Mouse (Mus musculus) activated CD4-positive, CD25-positive, alpha-beta regulatory T cell, adult 4 months (primary cell): ENCODE data around the gene Pbx2. TPM values are rescaled to one million over a fixed set of nuclear protein-coding genes. Genes with fewer than 3 reads are reported as not detected.
A peak's percentile ranks its signal among the peaks of the same experiment; 100 is the strongest.

Experiments
- ATAC-seq: one replicate; pipeline ENCODE4 v1.8.0; 2017
- polyA plus RNA-seq, 2 experiments: library from polyadenylated mRNA; unstranded; fragments of 100-300 nt; shearing (Covaris generic); gene quantifications; one replicate each; pipeline ENCODE4 v1.2.1; 2017

The Pbx2 gene
- polyA plus RNA-seq, 2 experiments from 2014 or later: 8.5 to 10.2 TPM

- no peak for ATAC-seq
Observed at GRCm38 (mm10) chr17:34582528-34582927, 8.5 kb upstream of the Pbx2 start.

- no peak for ATAC-seq
Observed at GRCm38 (mm10) chr17:34583397-34583796, 7.7 kb upstream of the Pbx2 start.

GRCm38 (mm10) chr17:34583819-34584218 lies 7.2 kb upstream of the Pbx2 start:
- no peak for ATAC-seq

DNA sequence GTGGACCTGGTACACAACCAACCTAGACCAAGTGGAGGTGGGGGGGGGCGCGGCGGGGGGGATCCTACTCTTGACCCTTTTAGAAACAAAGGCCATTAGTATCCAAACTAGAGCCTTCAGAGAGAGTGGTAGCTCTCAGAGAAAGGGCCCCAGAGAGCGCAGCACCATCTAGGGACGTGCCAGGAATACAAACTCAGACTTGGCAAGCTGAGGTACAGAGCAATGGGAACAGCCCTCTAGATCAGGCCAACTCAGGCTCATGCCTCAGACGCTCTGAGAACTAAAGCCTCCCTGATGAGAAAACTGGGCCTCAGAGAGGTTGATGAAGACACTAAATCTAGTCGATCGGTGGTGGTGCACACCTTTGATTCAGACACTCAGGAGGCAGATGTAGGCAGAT lies 5.9 kb upstream of the Pbx2 start:
- no peak for ATAC-seq

DNA sequence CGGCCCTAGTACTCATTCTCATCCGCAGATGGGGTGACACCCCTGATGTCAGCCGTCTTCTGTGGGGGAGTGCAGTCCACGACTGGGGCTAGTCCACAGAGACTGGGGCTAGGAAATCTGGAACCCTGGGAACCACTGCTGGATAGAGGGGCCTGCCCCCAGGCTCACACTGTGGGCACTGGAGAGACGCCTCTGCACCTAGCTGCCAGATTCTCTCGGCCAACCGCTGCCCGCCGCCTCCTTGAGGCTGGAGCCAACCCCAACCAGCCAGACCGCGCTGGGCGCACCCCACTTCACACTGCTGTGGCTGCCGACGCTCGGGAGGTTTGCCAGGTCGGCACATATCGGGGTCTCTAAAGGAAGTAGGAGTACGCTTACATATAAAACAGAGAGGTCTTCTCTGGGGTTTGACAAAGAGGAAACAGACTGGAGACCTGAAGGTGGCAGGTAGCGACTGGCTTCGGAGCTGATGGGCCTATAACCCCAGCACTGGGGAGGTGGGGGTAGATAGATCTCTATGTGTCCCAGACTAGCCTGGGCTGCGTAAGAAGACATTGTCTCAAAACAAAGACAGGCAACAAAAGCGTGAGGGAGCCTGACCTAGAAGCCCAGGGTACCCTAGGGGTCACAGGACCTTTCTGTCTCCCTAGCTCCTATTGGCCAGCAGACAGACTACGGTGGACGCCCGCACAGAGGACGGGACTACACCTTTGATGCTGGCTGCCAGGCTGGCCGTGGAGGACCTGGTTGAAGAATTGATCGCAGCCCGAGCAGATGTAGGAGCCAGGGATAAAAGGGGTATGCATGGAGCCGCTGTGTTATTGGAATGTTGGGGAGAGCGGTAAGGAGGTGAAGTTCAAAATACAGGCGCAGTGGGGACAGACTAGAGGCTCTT lies 4.9 kb upstream of the Pbx2 start:
- no peak for ATAC-seq

DNA sequence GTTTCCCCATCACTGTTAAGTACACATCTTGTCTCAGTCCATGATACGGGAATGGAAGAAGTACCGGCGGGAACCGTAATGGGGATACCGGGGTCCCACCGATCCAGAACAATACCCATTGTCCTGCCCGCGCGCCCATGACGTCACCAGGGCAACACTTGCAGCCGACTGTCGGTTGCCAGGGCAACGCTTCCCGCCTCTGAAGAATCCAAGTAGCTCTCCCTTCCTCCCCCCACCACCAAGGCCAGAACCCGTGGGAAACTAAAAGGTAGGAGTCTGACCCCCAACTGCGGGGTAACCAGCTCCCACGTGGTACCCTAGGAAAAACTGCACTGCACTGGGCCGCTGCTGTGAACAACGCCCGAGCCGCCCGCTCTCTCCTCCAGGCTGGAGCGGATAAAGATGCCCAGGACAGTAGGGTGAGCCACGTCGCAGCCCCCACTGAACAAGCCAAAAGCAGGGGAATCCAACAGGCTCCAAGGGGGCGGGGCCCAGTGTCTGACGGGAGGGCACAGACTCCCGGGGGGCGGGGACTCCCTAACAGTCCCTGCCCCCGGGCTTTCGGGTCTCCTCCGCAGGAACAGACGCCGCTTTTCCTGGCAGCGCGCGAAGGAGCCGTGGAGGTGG lies 4.2 kb upstream of the Pbx2 start:
- peak; percentile 37 for ATAC-seq

DNA sequence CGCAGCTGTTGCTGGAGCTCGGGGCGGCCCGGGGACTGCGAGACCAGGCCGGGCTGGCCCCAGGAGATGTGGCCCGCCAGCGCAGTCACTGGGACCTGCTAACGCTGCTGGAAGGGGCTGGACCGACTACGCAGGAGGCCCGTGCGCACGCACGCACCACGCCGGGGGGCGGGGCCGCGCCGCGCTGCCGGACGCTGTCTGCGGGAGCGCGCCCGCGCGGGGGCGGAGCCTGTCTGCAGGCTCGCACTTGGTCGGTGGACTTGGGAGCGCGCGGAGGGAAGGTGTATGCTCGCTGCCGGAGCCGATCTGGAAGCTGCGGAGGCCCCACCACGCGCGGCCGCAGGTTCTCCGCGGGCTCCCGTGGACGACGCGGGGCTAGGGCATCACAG lies 3.6 kb upstream of the Pbx2 start:
- peak; percentile 72 for ATAC-seq

DNA sequence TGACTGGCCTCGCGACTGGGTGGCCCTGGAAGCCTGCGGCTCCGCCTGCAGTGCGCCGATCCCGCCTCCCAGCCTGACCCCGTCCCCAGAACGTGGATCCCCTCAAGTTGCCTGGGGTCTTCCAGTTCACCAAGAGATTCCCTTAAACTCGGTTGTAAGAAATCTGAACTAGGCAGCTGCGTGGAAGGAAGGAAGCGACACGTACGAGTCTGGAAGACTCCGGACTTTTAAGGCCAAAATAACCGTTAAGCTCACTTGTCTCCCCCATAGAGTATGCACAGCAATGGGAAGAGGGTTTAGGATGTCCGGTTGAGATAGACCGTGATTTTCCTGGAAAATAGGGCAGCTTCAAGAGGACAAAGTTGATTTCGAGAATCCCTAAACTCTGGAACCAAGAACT lies 3.3 kb upstream of the Pbx2 start:
- ATAC-seq: no peak

- ATAC-seq: no peak
Observed at GRCm38 (mm10) chr17:34588767-34589166, 2.3 kb upstream of the Pbx2 start.

GRCm38 (mm10) chr17:34589206-34589605 lies 1.9 kb upstream of the Pbx2 start:
- no peak for ATAC-seq

DNA sequence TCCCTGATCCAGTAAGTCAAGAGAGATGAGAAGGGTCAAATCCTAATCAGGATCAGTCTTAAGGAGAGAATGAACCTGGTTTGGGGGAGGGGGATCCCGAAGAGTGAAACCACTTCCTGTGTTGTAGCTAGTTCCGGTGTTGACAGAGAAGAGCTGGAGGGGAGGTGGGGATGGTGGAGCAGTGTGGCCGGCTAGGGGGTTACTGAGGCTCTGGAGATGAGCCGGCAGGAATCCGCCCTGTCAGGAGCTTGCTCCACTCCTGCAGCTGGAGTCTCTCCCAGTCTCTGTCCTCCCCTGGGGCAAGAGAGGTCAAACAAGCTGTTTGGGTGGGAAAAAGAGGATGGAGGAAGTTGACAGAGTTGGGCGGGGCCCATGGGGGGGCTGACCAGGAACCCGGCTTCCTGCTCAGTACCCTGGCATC lies 1.4 kb upstream of the Pbx2 start, which contains the start of gene Gpsm3:
TSS of gene Gpsm3 (plus strand) at position 126 of the 421 bp plus-strand sequence.
- peak; percentile 41 for ATAC-seq

DNA sequence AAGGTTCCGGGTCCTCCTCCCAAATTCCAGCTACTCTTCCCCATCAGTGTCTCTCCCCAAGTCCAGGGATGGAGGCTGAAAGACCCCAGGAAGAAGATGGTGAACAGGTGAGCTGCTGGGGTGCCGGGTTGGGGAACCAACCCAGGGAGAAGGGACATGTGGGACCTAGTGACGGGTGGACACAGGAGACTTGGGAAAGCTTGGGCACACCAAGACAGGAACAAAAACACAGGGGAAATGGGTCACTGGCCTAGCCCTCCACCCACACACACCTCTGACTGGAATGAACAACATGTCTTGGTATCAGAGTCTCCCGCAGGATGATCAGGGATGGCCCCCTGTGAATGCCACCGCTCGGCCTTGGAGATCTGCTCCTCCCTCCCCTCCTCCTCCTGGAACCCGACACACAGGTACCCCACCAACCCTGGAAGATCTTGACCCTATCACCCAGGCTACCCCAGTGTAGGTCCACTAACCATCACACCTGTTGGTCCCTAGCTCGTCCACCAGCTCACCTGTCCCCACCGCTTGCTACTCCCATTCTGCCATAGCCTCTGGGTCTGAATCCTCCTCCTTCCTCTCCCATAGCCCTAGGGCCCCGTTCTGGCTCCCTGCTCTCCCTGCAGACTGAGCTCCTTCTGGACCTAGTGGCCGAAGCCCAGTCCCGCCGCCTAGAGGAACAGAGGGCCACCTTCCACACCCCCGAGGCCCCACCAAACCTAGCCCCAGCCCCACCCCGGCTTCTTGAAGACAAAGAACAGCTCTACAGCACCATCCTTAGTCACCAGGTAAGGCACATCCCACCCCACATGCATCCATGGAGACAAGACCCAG lies 695 bp upstream of the Pbx2 start:
- ATAC-seq: no peak

DNA sequence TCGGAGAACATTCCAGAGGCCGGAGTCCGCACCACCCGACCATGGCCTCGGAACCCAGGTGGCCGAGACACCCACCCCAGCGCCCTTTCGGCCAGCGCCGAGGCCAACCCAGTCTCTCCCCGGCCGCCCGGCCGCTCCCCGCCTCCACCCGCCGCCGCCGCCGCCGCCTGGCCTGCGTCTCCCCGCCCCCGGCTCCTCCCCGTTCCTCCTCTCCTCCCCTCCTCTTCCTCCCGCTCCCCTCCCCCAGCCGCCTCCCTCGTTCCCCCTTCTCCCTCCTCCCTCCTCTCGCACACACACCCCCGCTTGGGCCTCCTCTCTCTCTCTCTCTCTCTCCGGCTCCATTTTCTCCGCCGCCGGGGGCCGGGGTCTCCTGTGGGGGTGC lies 919 bp downstream of the Pbx2 start:
- peak; percentile 34 for ATAC-seq

GRCm38 (mm10) chr17:34592581-34593549 lies 1.8 kb downstream of the Pbx2 start:
- no peak for ATAC-seq

DNA sequence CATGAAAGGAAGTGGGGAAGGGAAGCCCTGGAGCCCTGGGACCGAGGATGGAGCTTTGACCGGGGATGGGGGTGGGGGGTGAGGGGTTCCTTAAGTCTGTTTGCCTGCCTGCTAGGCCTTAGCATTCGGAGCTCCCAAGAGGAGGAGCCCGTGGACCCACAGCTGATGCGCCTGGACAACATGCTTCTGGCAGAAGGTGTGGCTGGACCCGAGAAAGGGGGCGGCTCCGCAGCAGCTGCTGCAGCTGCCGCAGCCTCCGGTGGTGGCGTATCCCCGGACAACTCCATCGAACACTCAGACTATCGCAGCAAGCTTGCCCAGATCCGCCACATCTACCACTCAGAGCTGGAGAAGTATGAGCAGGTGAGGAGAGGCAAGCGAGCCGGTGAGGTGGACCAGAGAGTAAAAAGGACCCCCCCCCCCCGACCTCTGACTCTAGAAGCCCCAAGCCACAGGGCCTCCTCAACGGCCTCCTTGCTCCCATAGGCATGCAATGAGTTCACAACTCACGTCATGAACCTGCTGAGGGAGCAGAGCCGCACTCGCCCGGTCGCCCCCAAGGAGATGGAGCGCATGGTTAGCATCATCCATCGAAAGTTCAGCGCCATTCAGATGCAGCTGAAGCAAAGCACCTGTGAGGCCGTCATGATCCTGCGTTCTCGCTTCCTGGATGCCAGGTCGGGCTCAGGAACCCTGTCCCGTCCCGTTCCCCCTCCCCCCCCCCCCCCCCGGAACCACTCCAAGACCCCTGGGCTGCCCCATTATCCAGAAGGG lies 2.9 kb downstream of the Pbx2 start:
- ATAC-seq: no peak

DNA sequence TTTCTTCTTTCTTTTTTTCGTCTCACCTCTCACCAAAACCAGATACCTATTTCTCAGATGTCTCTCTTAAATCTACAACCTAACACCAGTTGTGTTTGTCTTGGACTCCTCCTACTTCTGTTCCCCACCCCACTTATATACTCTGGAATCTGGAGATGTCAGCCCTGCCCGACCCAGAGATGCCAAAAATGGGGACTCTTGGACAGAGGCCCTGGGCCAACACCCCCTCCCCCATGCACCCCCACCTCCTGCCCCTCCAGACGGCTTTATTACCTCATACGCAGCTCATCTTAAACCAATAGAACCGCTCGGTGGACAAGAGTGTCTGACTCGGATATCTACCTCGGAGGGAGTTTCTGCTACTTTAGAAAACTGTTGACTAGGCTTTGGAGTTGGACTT lies 5.0 kb downstream of the Pbx2 start:
- no peak for ATAC-seq

DNA sequence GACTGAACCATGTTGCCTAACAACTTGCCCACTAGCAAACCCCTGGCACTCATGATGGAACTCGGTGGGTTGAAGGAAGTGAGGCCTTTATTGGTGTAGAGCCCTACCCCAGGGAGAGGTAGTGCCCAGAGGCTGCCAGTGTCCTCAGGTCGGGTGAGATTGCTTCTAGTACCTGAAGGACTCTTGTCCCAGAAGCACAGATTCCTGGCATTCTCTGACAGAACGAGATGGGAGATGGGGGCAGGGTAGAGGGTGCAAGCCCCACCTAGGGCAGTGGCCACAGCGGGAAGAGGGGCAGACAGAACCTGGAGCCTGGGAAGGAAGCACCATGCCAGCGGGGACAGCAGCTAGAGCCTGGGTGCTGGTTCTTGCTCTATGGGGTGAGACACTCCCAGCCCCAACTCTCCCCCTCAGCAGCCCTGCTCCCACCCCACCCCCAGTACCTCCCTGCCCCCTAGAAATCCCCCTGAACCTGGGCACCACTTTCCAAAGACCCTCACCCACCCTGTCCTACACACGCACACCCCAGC lies 6.6 kb downstream of the Pbx2 start, which contains the start of gene Ager:
TSS of gene Ager (plus strand) at position 297 of the 530 bp plus-strand sequence.
- ATAC-seq: no peak

DNA sequence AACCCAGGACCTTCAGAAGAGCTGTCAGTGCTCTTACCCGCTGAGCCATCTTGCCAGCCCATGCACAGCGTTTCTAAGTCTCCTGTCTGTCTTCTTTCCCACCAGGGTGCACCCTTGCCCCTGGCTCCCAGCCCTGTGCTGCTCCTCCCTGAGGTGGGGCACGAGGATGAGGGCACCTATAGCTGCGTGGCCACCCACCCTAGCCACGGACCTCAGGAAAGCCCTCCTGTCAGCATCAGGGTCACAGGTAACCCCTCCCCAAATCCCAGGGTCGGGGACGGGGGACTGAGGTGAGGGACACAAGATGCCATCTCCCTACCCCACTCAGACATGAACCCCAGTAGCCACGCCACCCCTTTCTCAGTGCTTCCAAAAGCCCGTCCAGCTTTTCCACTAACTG lies 8.8 kb downstream of the Pbx2 start:
- no peak for ATAC-seq

GRCm38 (mm10) chr17:34601796-34602195 lies 10.7 kb downstream of the Pbx2 start:
- no peak for ATAC-seq

DNA sequence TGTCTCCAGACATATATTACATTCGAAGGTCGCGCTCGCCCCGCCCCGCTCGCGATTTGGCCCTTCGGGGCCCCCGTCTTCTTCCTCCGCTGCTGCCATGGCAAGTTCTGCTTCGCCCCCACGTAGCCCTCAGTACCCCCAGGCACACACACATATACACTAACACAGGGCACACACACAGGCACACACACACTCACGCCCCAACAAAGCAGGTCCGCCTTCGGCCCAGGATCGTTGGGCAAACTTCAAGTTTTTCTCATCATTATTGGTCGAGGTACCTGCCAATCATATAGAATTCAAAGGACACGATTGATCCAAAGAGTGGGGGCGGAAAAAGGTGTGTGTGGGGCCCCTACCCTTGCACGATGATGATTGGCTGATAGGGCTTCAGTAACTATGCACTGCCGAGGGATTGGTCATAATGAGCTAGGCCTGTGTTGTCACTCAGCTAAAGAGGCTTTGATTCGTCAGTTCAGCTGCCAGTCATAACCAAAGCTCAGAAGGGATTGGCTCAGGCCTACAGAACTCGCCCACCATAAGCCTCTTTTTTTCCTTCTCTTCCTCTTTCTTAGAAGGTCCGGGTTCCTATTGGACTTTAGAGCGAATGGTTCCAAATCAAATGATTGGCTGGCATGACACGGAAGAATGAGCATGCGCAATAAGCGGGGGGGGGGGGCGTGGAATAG lies 12.5 kb downstream of the Pbx2 start, which contains the start of gene Rnf5:
TSS of gene Rnf5 (minus strand) at position 316 of the 686 bp plus-strand sequence.
- ATAC-seq: peak; percentile 87
